Comparison of ENCODE assay signal across 16 mouse cellular contexts in genomic region chrX:52287944-52288343, GRCm38 (mm10).
DNase-seq lines count a peak whose midpoint lies in the region; ATAC-seq lines count a peak whose summit lies in the region.
"Had no signal": no experiment of that assay in that cellular context is flagged by ENCODE, and none has a peak within 500 bp of the region (broad histone marks: within the 10 kb centered on the region; RNA-seq: fewer than 3 reads in every experiment).

No protein-coding gene starts in this region.

- H3K4me1 ChIP-seq in forebrain, embryonic 15.5 days, result peaks cover 4% of the 10 kb centered on the region; the same call in 1 of the 2 replicates
- H3K4me1 ChIP-seq in forebrain, embryonic 12.5 days, result peaks cover 2% of the 10 kb centered on the region; the same call in 1 of the 2 replicates
- H3K4me1 ChIP-seq: liver, embryonic 13.5 days; midbrain, embryonic 13.5 days had no signal

- H3K9ac ChIP-seq in forebrain, embryonic 15.5 days (replicated peaks), result no peak overlapping the region
- H3K9ac ChIP-seq in forebrain, embryonic 12.5 days, result no peak overlapping the region
- H3K9ac ChIP-seq: liver, embryonic 13.5 days; midbrain, embryonic 13.5 days had no signal

- no peak overlapping the region for H3K4me3 ChIP-seq in forebrain, embryonic 15.5 days
- H3K4me3 ChIP-seq in forebrain, embryonic 12.5 days (replicated peaks), result no peak overlapping the region
- H3K4me3 ChIP-seq: liver, embryonic 13.5 days; midbrain, embryonic 13.5 days had no signal

- H3K9me3 ChIP-seq in forebrain, embryonic 15.5 days, result no peaks in the 10 kb centered on the region
- H3K9me3 ChIP-seq in forebrain, embryonic 12.5 days, result no peaks in the 10 kb centered on the region
- H3K9me3 ChIP-seq: G1E; liver, embryonic 13.5 days; midbrain, embryonic 13.5 days had no signal

- 38% methylated on average over 6 of the region's 6 CpGs for WGBS in forebrain, embryonic 15.5 days
- WGBS in forebrain, embryonic 12.5 days, result 63% methylated on average over 6 of the region's 6 CpGs

- no peaks in the 10 kb centered on the region for H3K36me3 ChIP-seq in forebrain, embryonic 15.5 days
- no peaks in the 10 kb centered on the region for H3K36me3 ChIP-seq in forebrain, embryonic 12.5 days (replicated peaks)
- H3K36me3 ChIP-seq: G1E; liver, embryonic 13.5 days; midbrain, embryonic 13.5 days had no signal

- intact Hi-C loops in left cerebral cortex, postnatal 4 days (cut with DNase I), result no loop called here
- intact Hi-C loops in gastrocnemius, postnatal 14 days (cut with DNase I; ENCODE audit: low total_unique reads), result no loop called here

- 0 out of 2 replicates have a peak overlapping the region, but pooled peaks have one; percentile 15 for H3K27ac ChIP-seq in forebrain, embryonic 15.5 days (replicated peaks)
- no peak overlapping the region for H3K27ac ChIP-seq in forebrain, embryonic 12.5 days
- H3K27ac ChIP-seq: liver, embryonic 13.5 days; midbrain, embryonic 13.5 days; stomach, postnatal 0 days had no signal

- H3K4me2 ChIP-seq in forebrain, embryonic 15.5 days (replicated peaks), result no peak overlapping the region
- no peak overlapping the region for H3K4me2 ChIP-seq in forebrain, embryonic 12.5 days
- H3K4me2 ChIP-seq: liver, embryonic 13.5 days; midbrain, embryonic 13.5 days had no signal

- ATAC-seq in forebrain, embryonic 15.5 days (replicated peaks), result no peak
- ATAC-seq in forebrain, embryonic 12.5 days (ENCODE audit: low FRiP score), result no peak
- ATAC-seq: intestine, embryonic 16.5 days; midbrain, embryonic 13.5 days had no signal

- DNase-seq in left cerebral cortex, postnatal 4 days, result peak; percentile 14
- no peak for DNase-seq in left cerebral cortex, adult 11 months (ENCODE audit: low spot score)
- peak; percentile 38 for DNase-seq in adrenal gland, postnatal 10 days
- peak; percentile 31 for DNase-seq in gastrocnemius, postnatal 14 days
- DNase-seq in retina, embryonic 14.5 days (ENCODE audit: low spot score), result no peak
- DNase-seq: kidney, postnatal 14 days; layer of hippocampus, adult 9-11 months; liver, embryonic 13.5 days; lung, postnatal 4 days; spleen, adult 18-20 months had no signal

- H3K27me3 ChIP-seq in forebrain, embryonic 15.5 days, result no peaks in the 10 kb centered on the region
- 0 out of 2 replicates have a peak, but pooled peaks cover 8% of the 10 kb centered on the region for H3K27me3 ChIP-seq in forebrain, embryonic 12.5 days
- H3K27me3 ChIP-seq: liver, embryonic 13.5 days had no signal

Comparison
In these comparisons a context has a peak if more than half of its experiments do, and no peak if none do; other contexts are left out.
1. DNase-seq: peak in left cerebral cortex, postnatal 4 days (single experiment), adrenal gland, postnatal 10 days (single experiment) and gastrocnemius, postnatal 14 days (single experiment); none in left cerebral cortex, adult 11 months (single experiment) and retina, embryonic 14.5 days (single experiment).